Mouse (Mus musculus): Measurements from ENCODE around the gene Ndufa1. TPM values are rescaled to one million over a fixed set of nuclear protein-coding genes. Genes with fewer than 3 reads are reported as not detected.
"Not testable (repeated sequence)": the region's sequence is repeated elsewhere in the genome, so short reads cannot be mapped to it uniquely, and the experiment has no call there.

The Ndufa1 gene
- polyA plus RNA-seq (2014; fragmentation: Nextera tagmentation; extraction: Ambion mirVana): 553 and 620 TPM in 2 replicates

DNA sequence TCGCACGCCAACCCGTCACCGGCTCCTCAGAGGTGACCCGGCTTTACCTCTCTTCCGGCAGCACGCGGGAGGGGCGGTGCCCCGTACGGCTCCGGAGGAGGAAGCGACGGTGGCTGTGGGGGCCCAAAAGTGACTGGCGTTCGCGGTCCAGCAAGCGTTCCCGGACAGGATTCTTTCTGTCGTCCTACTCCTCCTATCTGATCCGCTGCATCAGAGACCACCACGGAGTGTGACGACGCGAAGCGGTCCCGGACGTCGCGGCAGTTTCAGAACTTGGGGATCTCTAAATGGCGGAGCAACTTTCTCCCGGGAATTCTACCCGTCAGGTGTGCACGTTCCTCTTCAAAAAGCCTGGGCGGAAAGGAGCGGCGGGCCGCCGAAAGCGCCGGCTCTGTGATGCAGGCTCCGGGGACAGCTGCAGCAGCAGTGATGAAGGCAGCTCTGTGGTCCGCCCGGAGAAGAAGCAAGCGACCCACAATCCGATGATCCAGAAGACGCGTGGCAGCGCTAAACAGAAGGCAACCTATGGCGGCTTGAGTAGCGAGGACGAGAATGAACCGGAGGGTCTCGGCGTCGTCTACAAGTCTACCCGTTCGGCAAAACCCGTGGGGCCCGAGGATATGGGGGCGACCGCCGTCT is at the start of gene Ndufa1, which contains the start of gene Rnf113a1:
Gene Ndufa1 (minus strand): TSS at position 59 of the 639 bp plus-strand sequence.
Gene Rnf113a1 (plus strand): TSS at position 141 of the 639 bp plus-strand sequence.
- H3K4me1 ChIP-seq (ENCODE audit: control insufficient read depth, insufficient read depth, low read length): no peaks in the 10 kb centered on the region
- H3K27ac ChIP-seq (ENCODE audit: low read depth, low read length): no peak within 1 kb of the TSS
- H3K9ac ChIP-seq (ENCODE audit: low read depth, low read length): peak within 1 kb of the TSS; percentile 63
- peak; percentile 83 for ATAC-seq (replicated peaks; ENCODE audit: insufficient number of reproducible peaks, low FRiP score, low TSS enrichment)
- H3K4me2 ChIP-seq: peak within 1 kb of the TSS; percentile 68
- H3K9me3 ChIP-seq (replicated peaks; ENCODE audit: control insufficient read depth, low read length): no peaks in the 10 kb centered on the region
- H3K27me3 ChIP-seq (ENCODE audit: control insufficient read depth, insufficient read depth, low read length): no peaks in the 10 kb centered on the region
- no peaks in the 10 kb centered on the region for H3K36me3 ChIP-seq (ENCODE audit: control insufficient read depth, insufficient read depth, low read length)
- WGBS (ENCODE audit: insufficient replicate concordance): 13% methylated on average over 56 of the region's 63 CpGs
- peak within 1 kb of the TSS; percentile 65 for H3K4me3 ChIP-seq (ENCODE audit: low read depth, low read length)

DNA sequence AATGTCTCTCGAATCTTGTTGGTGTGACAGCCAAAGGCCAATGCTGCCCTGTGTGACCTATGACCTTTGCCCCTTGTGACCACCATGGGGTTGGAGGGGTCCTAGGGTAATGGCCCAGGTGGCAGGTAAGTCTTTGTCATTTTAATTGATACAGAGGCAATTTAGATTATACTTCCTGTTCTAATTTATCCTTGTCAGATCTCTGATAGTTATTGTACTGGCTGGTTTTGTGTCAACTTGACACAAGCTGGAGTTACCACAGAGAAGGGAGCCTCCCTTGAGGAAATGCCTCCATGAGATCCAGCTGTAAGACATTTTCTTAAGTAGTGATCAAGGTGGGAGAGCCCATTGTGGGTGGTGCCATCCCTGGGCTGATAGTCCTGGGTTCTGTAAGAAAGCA is 31.2 kb upstream of the Ndufa1 start, which contains the start of gene Rhox1:
Gene Rhox1 (minus strand): TSS at position 101 of the 400 bp plus-strand sequence.
- H3K4me2 ChIP-seq; H3K4me1 ChIP-seq (ENCODE audit: control insufficient read depth, insufficient read depth, low read length); H3K27me3 ChIP-seq (ENCODE audit: control insufficient read depth, insufficient read depth, low read length); ATAC-seq (replicated peaks; ENCODE audit: insufficient number of reproducible peaks, low FRiP score, low TSS enrichment); H3K9ac ChIP-seq (ENCODE audit: low read depth, low read length); H3K9me3 ChIP-seq (replicated peaks; ENCODE audit: control insufficient read depth, low read length); H3K36me3 ChIP-seq (ENCODE audit: control insufficient read depth, insufficient read depth, low read length); H3K27ac ChIP-seq (ENCODE audit: low read depth, low read length); H3K4me3 ChIP-seq (ENCODE audit: low read depth, low read length): not testable (repeated sequence)
- 73% methylated on average over 1 of the region's 1 CpGs for WGBS (ENCODE audit: insufficient replicate concordance)

DNA sequence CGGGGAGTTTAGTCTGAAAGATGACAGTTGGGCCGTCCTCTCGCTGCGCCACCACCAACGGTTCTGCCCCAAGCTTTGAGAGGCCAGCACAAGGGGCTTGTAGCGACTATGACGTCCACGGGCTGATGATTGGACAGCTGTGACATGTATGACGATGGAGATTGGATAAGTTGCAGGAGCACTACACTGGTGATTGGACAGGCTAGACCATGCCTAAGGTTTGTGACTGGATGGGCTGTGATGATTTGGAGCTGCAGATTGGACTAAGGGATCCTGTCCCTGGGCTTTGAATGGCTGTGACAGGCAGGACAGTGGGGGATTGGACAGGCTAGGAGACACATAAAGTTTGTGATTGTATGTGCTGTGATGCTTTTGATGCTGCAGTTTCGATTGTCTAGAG is 20.0 kb upstream of the Ndufa1 start, which contains the start of gene Gm9:
Gene Gm9 (minus strand): TSS at position 101 of the 400 bp plus-strand sequence.
- 72% methylated on average over 10 of the region's 10 CpGs for WGBS (ENCODE audit: insufficient replicate concordance)
- Histone ChIP-seq H3K27me3 (ENCODE audit: control insufficient read depth, insufficient read depth, low read length) (no peaks in the 10 kb centered on the region), H3K27ac (ENCODE audit: low read depth, low read length) (no peak within 1 kb of the TSS), H3K9ac (ENCODE audit: low read depth, low read length) (no peak within 1 kb of the TSS), H3K4me1 (ENCODE audit: control insufficient read depth, insufficient read depth, low read length) (no peaks in the 10 kb centered on the region), H3K4me2 (no peak within 1 kb of the TSS), H3K4me3 (ENCODE audit: low read depth, low read length) (no peak within 1 kb of the TSS), H3K9me3 (replicated peaks; ENCODE audit: control insufficient read depth, low read length) (no peaks in the 10 kb centered on the region), H3K36me3 (ENCODE audit: control insufficient read depth, insufficient read depth, low read length) (no peaks in the 10 kb centered on the region)
- no peak for ATAC-seq (replicated peaks; ENCODE audit: insufficient number of reproducible peaks, low FRiP score, low TSS enrichment)

DNA sequence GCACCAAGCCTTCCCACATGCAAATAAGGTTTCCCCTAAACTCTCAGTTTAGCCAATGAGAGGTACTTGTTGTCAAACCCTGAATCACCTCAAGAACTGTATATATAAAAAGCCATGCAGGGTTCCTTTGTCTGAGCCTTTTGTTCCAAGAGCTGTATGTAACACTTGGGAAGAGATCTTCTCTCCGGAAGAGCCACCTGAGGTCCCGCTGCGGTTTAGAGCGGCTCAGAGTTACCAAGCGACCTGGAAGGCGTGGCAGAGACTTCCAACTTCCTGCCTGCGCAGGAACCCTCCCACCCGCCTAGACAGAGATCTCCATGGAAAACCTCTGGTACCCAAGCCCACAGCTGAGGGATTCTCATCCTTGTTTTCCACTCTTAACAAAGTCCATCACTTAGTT is 7.7 kb upstream of the Ndufa1 start:
- H3K27me3 ChIP-seq (ENCODE audit: control insufficient read depth, insufficient read depth, low read length): no peaks in the 10 kb centered on the region
- 42% methylated on average over 8 of the region's 8 CpGs for WGBS (ENCODE audit: insufficient replicate concordance)
- no peak overlapping the region for H3K4me3 ChIP-seq (ENCODE audit: low read depth, low read length)
- no peak overlapping the region for H3K4me2 ChIP-seq
- ATAC-seq (replicated peaks; ENCODE audit: insufficient number of reproducible peaks, low FRiP score, low TSS enrichment): no peak
- H3K36me3 ChIP-seq (ENCODE audit: control insufficient read depth, insufficient read depth, low read length): no peaks in the 10 kb centered on the region
- no peaks in the 10 kb centered on the region for H3K4me1 ChIP-seq (ENCODE audit: control insufficient read depth, insufficient read depth, low read length)
- no peak overlapping the region for H3K9ac ChIP-seq (ENCODE audit: low read depth, low read length)
- H3K9me3 ChIP-seq (replicated peaks; ENCODE audit: control insufficient read depth, low read length): no peaks in the 10 kb centered on the region
- H3K27ac ChIP-seq (ENCODE audit: low read depth, low read length): no peak overlapping the region

DNA sequence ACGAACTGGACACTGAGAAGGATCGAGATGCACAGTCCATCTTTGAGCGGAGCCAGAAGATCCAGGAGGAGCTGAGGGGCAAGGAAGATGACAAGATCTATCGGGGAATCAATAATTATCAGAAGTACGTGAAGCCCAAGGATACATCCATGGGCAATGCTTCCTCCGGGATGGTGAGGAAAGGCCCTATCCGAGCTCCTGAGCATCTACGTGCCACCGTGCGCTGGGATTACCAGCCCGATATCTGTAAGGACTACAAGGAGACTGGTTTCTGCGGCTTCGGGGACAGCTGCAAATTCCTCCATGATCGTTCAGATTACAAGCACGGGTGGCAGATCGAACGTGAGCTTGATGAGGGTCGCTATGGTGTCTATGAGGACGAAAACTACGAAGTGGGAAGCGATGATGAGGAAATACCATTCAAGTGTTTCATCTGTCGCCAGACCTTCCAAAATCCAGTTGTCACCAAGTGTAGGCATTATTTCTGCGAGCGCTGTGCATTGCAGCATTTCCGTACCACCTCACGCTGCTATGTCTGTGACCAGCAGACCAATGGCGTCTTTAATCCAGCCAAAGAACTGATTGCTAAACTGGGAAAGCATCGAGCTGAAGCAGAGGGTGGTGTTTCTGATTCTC is 899 bp upstream of the Ndufa1 start:
- WGBS (ENCODE audit: insufficient replicate concordance): 20% methylated on average over 28 of the region's 28 CpGs
- Histone ChIP-seq H3K4me2 (peak overlapping the region; percentile 68), H3K36me3 (ENCODE audit: control insufficient read depth, insufficient read depth, low read length) (no peaks in the 10 kb centered on the region), H3K9me3 (replicated peaks; ENCODE audit: control insufficient read depth, low read length) (no peaks in the 10 kb centered on the region), H3K27me3 (ENCODE audit: control insufficient read depth, insufficient read depth, low read length) (no peaks in the 10 kb centered on the region), H3K4me1 (ENCODE audit: control insufficient read depth, insufficient read depth, low read length) (no peaks in the 10 kb centered on the region), H3K27ac (ENCODE audit: low read depth, low read length) (no peak overlapping the region), H3K4me3 (ENCODE audit: low read depth, low read length) (peak overlapping the region; percentile 65), H3K9ac (ENCODE audit: low read depth, low read length) (peak overlapping the region; percentile 63)
- no peak for ATAC-seq (replicated peaks; ENCODE audit: insufficient number of reproducible peaks, low FRiP score, low TSS enrichment)

DNA sequence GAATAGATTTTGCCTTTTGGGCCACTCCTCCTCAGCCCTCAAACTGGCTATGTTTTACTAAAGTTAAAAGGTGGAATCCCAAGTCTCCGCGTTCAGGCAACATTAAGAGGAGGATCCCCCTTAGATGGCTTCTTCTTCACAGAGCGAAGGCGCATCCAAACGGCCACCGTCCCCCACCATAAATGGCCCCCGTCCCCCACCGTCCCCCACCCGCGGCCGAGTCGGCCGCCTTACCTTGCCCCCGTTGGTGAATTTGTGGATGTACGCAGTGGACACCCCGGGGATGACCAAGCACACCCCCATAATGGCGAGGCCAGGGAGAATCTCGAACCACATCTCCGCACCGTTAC is 233 bp downstream of the Ndufa1 start:
- Histone ChIP-seq H3K4me2 (peak overlapping the region; percentile 68), H3K4me1 (ENCODE audit: control insufficient read depth, insufficient read depth, low read length) (no peaks in the 10 kb centered on the region), H3K4me3 (ENCODE audit: low read depth, low read length) (peak overlapping the region; percentile 65), H3K27me3 (ENCODE audit: control insufficient read depth, insufficient read depth, low read length) (no peaks in the 10 kb centered on the region), H3K9ac (ENCODE audit: low read depth, low read length) (peak overlapping the region; percentile 63), H3K9me3 (replicated peaks; ENCODE audit: control insufficient read depth, low read length) (no peaks in the 10 kb centered on the region), H3K36me3 (ENCODE audit: control insufficient read depth, insufficient read depth, low read length) (no peaks in the 10 kb centered on the region), H3K27ac (ENCODE audit: low read depth, low read length) (no peak overlapping the region)
- 22% methylated on average over 19 of the region's 20 CpGs for WGBS (ENCODE audit: insufficient replicate concordance)
- no peak for ATAC-seq (replicated peaks; ENCODE audit: insufficient number of reproducible peaks, low FRiP score, low TSS enrichment)

DNA sequence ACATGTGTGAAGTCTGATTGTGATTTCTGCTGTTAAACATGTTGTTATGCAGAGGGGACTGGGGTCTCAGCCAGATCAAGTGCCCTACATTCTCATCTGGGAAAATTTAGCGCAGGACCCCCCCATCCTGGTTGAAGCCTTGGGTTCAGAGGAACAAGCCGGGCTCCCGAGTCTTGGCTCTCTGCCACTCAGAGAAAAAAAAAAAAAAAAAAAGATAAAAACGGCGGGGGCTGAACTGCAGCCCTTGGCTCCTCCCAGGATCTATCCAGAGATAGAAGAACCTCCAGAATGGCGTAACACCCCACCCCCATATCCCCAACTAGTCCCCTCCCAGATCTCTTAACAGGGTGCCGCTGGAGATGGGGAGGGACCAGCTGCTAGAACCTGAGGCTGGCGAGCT is 6.6 kb downstream of the Ndufa1 start:
- H3K27me3 ChIP-seq (ENCODE audit: control insufficient read depth, insufficient read depth, low read length); H3K9ac ChIP-seq (ENCODE audit: low read depth, low read length); H3K36me3 ChIP-seq (ENCODE audit: control insufficient read depth, insufficient read depth, low read length); ATAC-seq (replicated peaks; ENCODE audit: insufficient number of reproducible peaks, low FRiP score, low TSS enrichment); H3K4me3 ChIP-seq (ENCODE audit: low read depth, low read length); H3K4me2 ChIP-seq; H3K9me3 ChIP-seq (replicated peaks; ENCODE audit: control insufficient read depth, low read length); H3K27ac ChIP-seq (ENCODE audit: low read depth, low read length); H3K4me1 ChIP-seq (ENCODE audit: control insufficient read depth, insufficient read depth, low read length): not testable (repeated sequence)
- 54% methylated on average over 8 of the region's 8 CpGs for WGBS (ENCODE audit: insufficient replicate concordance)

DNA sequence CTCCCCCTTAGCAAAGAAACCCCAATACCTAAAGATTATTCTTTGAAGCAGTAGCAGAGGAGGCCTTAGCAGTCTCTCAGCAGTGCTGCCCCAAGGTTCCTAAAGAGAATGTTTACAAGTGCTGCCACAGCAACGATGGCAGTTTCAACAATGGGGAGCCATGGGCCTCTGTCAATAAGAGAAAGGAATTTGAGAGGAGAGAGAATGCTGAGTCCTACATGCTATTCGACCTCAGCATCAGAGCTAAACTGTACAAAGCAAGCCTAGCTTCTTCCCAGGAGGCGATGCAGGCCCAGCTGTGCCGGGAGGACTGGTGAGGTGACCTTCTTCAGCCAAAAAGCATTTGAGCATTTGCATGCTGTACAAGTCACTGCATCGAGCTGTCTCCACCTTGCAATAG is 22.2 kb downstream of the Ndufa1 start, which contains the start of gene Akap14:
Gene Akap14 (minus strand): TSS at position 101 of the 400 bp plus-strand sequence.
- Histone ChIP-seq H3K36me3 (ENCODE audit: control insufficient read depth, insufficient read depth, low read length) (no peaks in the 10 kb centered on the region), H3K9ac (ENCODE audit: low read depth, low read length) (no peak within 1 kb of the TSS), H3K9me3 (replicated peaks; ENCODE audit: control insufficient read depth, low read length) (no peaks in the 10 kb centered on the region), H3K27me3 (ENCODE audit: control insufficient read depth, insufficient read depth, low read length) (no peaks in the 10 kb centered on the region), H3K4me1 (ENCODE audit: control insufficient read depth, insufficient read depth, low read length) (no peaks in the 10 kb centered on the region), H3K4me3 (ENCODE audit: low read depth, low read length) (no peak within 1 kb of the TSS), H3K27ac (ENCODE audit: low read depth, low read length) (no peak within 1 kb of the TSS), H3K4me2 (no peak within 1 kb of the TSS)
- ATAC-seq (replicated peaks; ENCODE audit: insufficient number of reproducible peaks, low FRiP score, low TSS enrichment): no peak
- WGBS (ENCODE audit: insufficient replicate concordance): 57% methylated on average over 5 of the region's 5 CpGs
